Mouse (Mus musculus) Patski (cell line): ENCODE measurements around the gene Fer. TPM values are rescaled to one million over a fixed set of nuclear protein-coding genes. Genes with fewer than 3 reads are reported as not detected.

Experiments used
- ATAC-seq: fragments of 100-300 bp; one replicate; pipeline ENCODE4 v1.8.0; 2021
- CTCF ChIA-PET: fragments of 350-600 bp; sonication (Branson Sonifier 250); formaldehyde crosslinking; loops from one replicate; lab custom pipeline; 2022; ENCODE audit warnings: inconsistent platforms; lab: Charles Lee
- POLR2A ChIA-PET: fragments of 350-600 bp; sonication (Branson Sonifier 250); formaldehyde crosslinking; loops from one replicate; lab custom pipeline; 2022; ENCODE audit warnings: antibody characterized with exemption, inconsistent platforms; lab: Charles Lee
- DNase-seq: peaks from one replicate; pipeline ENCODE4 v3.0.0-alpha.2; 2011; ENCODE audit warnings: low read depth, low spot score
- H3K27me3 ChIP-seq: fragments of 371-371 bp; one replicate; pipeline ENCODE4 v1.5.1; 2021
- CTCF ChIP-seq: fragments of 100-300 bp; IDR thresholded peaks from one replicate; pipeline ENCODE4 v1.5.1; 2021
- in situ Hi-C: fragments of 300-500 bp; cut with MboI; formaldehyde crosslinking; loops from 3 replicates; pipeline ENCODE4 v1.11.1; 2018; ENCODE audit warnings: low pct_unique_long_range_greater_than_20kb, mixed read lengths
- polyA plus RNA-seq: library from polyadenylated mRNA; unstranded; gene quantifications from one replicate; pipeline ENCODE4 v1.2.3, GENCODE M21; 2021

Gene Fer
- polyA plus RNA-seq, 1 experiment from 2014 or later = 34.8 TPM

DNA sequence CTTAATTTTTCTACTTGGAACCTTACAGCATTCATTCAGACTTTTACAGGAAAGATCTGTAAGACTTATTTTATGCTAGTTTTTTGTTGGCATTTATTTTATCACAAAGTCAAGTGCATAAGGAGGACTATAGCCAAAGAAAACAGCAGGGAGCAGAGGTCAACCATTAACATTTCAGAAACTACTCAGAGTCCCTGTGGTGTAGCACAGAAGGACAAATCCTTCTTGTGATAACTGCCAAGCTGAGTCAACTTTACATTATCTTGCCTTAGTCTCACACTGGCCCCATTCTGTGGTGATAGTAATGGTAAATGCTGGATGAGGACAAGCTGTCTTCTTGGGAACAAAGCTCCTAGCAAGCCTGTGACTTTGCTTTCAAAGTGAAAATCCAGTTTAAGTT lies 197.7 kb downstream of the Fer start:
- no peaks in the 10 kb centered on the region for H3K27me3 ChIP-seq
- CTCF ChIA-PET = no interaction called here
- TF ChIP-seq CTCF = no peak
- in situ Hi-C loops = no loop called here
- DNase-seq (no peak), ATAC-seq (no peak)
- POLR2A ChIA-PET = no interaction called here

GRCm38 (mm10) chr17:64065243-64065642 lies 202.4 kb downstream of the Fer start:
- POLR2A ChIA-PET = no interaction called here
- no peak for ATAC-seq
- H3K27me3 ChIP-seq = no peaks in the 10 kb centered on the region
- CTCF ChIA-PET = no interaction called here
- in situ Hi-C loops = no loop called here
- TF ChIP-seq CTCF = no peak
- no peak for DNase-seq

GRCm38 (mm10) chr17:64077392-64077791 lies 214.5 kb downstream of the Fer start:
- in situ Hi-C loops = no loop called here
- CTCF ChIA-PET = no interaction called here
- POLR2A ChIA-PET = no interaction called here
- DNase-seq (no peak), ATAC-seq (no peak)
- no peak for TF ChIP-seq CTCF
- no peaks in the 10 kb centered on the region for H3K27me3 ChIP-seq

DNA sequence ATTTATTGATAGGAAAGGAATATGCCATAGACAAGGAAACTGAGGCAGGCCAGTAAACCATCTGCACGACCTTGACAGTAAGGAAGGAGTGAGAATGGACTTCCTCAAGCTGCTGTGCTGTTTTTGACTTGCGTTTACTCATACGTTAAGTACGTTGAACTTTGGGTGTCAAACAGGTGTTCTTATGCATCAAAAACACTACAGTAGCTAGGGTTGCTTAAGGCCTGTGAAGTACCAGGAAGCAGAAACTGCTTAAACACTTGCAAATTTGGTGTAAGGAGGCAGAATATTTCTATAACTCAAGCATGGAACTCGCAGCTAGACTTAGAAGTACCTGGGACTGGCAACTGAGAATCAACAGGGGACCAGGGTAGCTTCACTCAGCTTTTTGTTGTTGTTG lies 221.9 kb downstream of the Fer start:
- in situ Hi-C loops = no loop called here
- TF ChIP-seq CTCF = no peak
- DNase-seq (no peak), ATAC-seq (no peak)
- POLR2A ChIA-PET = interaction anchor here (0.8 kb wide), 1 partner anchor 156 kb away, joined by 4 read pairs; no protein-coding TSS in a partner anchor
- CTCF ChIA-PET = no interaction called here
- H3K27me3 ChIP-seq = no peaks in the 10 kb centered on the region

DNA sequence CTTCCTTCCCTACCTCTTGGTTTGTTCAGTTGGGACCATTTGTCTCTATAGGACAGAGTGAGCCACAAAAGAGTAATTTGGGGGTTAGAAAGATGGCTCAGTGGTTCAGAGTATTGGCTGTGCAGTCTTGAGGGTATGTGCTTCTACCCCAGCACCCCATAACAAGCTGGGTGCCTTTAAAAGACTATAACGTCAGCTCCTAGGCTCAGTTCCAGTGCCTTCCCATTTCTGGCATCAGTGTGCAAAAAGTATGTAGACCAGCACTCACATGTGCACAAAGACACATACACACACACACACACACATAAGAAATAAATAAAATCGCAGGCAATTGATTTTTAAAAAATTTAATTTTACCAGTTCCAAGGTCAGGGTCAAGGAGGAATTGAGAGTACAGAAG lies 222.6 kb downstream of the Fer start:
- DNase-seq (no peak), ATAC-seq (no peak)
- ChIA-PET CTCF (no interaction called here), POLR2A (no interaction called here)
- no peaks in the 10 kb centered on the region for H3K27me3 ChIP-seq
- TF ChIP-seq CTCF = no peak
- in situ Hi-C loops = no loop called here

DNA sequence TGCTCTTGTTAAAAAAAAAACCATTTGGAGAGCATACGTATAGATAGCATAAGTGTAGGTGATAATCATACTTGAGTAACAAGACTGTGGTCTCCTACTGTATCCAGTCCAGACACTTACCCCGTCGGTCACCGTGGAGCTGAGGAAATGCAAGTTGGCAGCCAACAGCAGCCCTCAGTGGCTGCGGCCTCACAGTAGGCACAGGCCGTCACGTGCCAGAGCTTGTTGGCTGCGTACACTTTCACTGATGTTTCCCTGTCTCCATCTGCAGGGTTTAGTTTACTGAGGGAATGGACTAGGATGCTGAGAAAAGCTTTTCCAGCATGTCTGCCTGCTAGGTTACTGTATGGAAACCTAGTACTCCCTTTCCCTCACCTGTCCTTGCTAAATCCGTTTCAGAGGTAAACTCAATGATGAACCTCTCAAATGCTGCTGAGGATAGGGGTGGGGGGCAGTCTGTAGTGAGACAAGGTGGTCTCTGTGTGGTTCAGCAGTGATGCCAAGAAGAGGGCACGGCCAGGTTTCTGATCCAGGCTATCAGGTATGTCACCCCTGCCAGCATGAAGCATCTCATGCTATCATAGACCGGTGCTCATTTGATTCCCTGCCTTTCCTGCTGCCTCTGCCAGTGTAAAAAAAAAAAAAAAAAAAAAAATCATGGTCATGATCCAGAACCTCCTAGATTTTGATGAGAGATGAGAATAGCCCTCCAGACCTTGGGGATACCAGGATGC lies 224.2 kb downstream of the Fer start:
- in situ Hi-C loops = no loop called here
- POLR2A ChIA-PET = no interaction called here
- H3K27me3 ChIP-seq = no peaks in the 10 kb centered on the region
- TF ChIP-seq CTCF = no peak
- DNase-seq (no peak), ATAC-seq (no peak)
- CTCF ChIA-PET = no interaction called here

DNA sequence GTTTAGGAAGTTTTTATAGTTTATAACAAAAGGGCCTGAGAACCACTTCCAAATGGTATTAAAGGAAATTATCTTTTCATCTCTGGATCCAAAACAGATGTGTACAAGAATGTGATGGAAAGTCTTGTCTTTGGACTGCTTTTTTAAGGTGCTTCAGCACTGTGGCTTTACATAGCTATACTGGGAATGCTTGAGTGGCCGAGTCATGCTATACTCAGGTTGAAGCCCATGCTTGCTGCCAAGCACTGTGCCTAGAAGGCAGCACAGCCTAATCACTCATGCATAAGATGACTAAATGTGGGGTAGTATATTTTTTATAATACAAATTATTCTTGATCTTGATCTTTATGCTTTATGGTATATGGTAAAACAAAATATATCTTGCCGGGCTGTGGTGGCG lies 225.0 kb downstream of the Fer start:
- CTCF ChIA-PET = no interaction called here
- no peak for TF ChIP-seq CTCF
- no peaks in the 10 kb centered on the region for H3K27me3 ChIP-seq
- no peak for DNase-seq
- in situ Hi-C loops = no loop called here
- POLR2A ChIA-PET = no interaction called here
- ATAC-seq = no peak

DNA sequence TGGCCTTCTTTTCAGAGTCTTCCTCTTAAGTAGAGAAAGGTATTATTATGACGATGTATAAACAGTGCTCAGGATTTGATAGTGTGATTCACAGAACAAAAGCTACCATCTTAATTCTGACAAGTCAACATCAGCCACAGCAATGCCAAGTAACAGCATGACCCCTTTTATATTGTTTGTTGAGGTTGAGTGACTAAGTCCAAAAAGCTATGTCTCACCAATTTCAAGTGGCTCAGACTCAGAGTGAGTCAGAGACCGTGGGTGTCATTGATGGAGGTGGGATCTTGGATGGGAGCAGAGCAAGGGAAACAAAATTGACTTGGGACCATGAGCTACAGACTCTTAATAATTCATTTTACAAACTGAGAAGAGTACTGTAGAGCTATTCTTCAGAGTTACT lies 230.9 kb downstream of the Fer start:
- POLR2A ChIA-PET = no interaction called here
- H3K27me3 ChIP-seq = no peaks in the 10 kb centered on the region
- CTCF ChIA-PET = interaction anchor here (1.2 to 1.7 kb wide), 2 partner anchors 10 to 15 kb away, joined by 3 to 4 read pairs; no protein-coding TSS in a partner anchor
- in situ Hi-C loops = no loop called here
- peak; percentile 20 for DNase-seq
- ATAC-seq = peak; percentile 60
- no peak for TF ChIP-seq CTCF

DNA sequence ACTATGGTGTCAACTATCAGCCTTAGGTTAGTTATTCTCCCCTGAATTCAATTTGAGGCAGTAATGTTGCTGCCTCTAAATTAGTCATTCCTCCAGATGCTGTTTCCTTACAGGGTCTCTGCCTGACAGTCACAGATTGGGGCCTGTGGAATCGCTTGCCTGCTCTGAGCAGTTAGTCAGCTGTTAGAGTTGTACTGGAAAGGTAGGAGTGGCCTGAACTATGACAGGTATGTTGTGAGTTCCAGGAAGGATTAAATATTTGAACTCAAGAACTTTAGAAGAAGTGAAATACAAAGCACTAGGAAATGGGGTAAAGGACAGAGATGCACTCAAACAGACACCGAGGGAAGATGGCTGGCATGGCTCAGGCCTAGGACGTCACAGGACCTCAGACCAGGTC lies 233.9 kb downstream of the Fer start:
- DNase-seq (no peak), ATAC-seq (no peak)
- TF ChIP-seq CTCF = no peak
- in situ Hi-C loops = no loop called here
- no peaks in the 10 kb centered on the region for H3K27me3 ChIP-seq
- CTCF ChIA-PET = no interaction called here
- POLR2A ChIA-PET = no interaction called here

- CTCF ChIA-PET = interaction anchor here (3.3 kb wide), 1 partner anchor 11 kb away, joined by 14 read pairs; no protein-coding TSS in a partner anchor
- no peaks in the 10 kb centered on the region for H3K27me3 ChIP-seq
- POLR2A ChIA-PET = no interaction called here
- ATAC-seq = no peak
- in situ Hi-C loops = no loop called here
- no peak for TF ChIP-seq CTCF
- DNase-seq = no peak
Observed at GRCm38 (mm10) chr17:64097788-64098359, 235.0 kb downstream of the Fer start.

- no peak for ATAC-seq
- ChIA-PET POLR2A (interaction anchor here (0.6 kb wide), 1 partner anchor 485 kb away, joined by 4 read pairs; no protein-coding TSS in a partner anchor), CTCF (interaction anchor here (3.3 kb wide), 1 partner anchor 9 kb away, joined by 14 read pairs; no protein-coding TSS in a partner anchor)
- in situ Hi-C loops = no loop called here
- H3K27me3 ChIP-seq = no peaks in the 10 kb centered on the region
- no peak for TF ChIP-seq CTCF
- DNase-seq = no peak
Observed at GRCm38 (mm10) chr17:64099395-64100171, 236.7 kb downstream of the Fer start.
